Mouse (Mus musculus) CH12.LX (cell line): ENCODE measurements at regions not wholly inside any gene's neighbourhood (a gene's known extent, or its start where the extent isn't known, plus 50 kb on each side); places are given as distances from the start of the nearest gene placed in this dataset.

Source experiments
- CTCF ChIP-seq, 2 experiments: IDR thresholded peaks in 1 of 2; conservative IDR thresholded peaks in 1 of 2; 2 replicates each; pipeline ENCODE4 v1.5.1; 2011 to 2012; ENCODE audit warnings: low read depth in 2 of 2, low read length in 2 of 2, improper control_type of control experiment in 1 of 2, inconsistent platforms in 1 of 2, mild to moderate bottlenecking in 1 of 2, moderate library complexity in 1 of 2
- RCOR1 ChIP-seq: conservative IDR thresholded peaks from 2 replicates; pipeline ENCODE4 v1.6.1; 2012; ENCODE audit warnings: low read depth, mild to moderate bottlenecking, inconsistent platforms, low read length, improper control_type of control experiment
- ZMIZ1 ChIP-seq: IDR thresholded peaks from 2 replicates; pipeline ENCODE4 v1.6.1; 2012; ENCODE audit warnings: low read depth, mild to moderate bottlenecking, inconsistent platforms, low read length, improper control_type of control experiment

GRCm38 (mm10) chr1:43377491-43378263 is 66.7 kb upstream of the Nck2 start:
- TF ChIP-seq CTCF (conservative IDR thresholded peaks at IDR 0.05 in 1 of 2, IDR thresholded peaks at IDR 0.05 in 1 of 2; ENCODE audit: low read depth in 2 of 2, low read length in 2 of 2), result no peak
- no peak for TF ChIP-seq ZMIZ1
- no peak for TF ChIP-seq RCOR1
